Mouse (Mus musculus) embryonic fibroblast, embryonic 13.5 days (primary cell): ENCODE measurements around the gene Rarb.

Source experiments
- CTCF ChIP-seq: IDR thresholded peaks from 2 replicates; pipeline ENCODE4 v1.5.1; 2011; ENCODE audit warnings: mild to moderate bottlenecking, control low read depth, low read length, moderate library complexity, borderline replicate concordance; ENCODE audit not compliant: insufficient read depth
- POLR2A ChIP-seq: IDR thresholded peaks from 2 replicates; pipeline ENCODE4 v1.6.1; 2011; ENCODE audit warnings: low read depth, mild to moderate bottlenecking, control low read depth, low read length, moderate library complexity

DNA sequence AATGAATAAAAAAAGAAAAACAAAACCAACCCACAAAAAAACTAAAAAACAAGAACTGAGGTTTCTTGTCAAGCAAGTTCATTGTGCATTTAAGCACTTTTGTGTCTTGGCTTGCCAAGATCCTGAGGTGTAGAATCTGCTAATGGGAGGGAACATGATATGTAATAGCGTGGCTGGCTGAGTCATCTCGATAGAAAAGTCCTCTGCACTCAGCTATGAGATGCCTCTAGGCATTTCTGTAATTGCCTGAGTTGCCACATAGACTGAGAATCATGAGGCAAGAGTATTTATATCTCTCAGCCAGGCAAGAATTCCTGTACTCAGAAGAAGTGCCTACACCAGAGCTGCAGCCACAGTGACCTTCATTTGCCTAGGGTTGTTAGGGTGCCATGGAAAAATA lies 385.8 kb downstream of the Rarb start:
- no peak for TF ChIP-seq CTCF
- no peak for TF ChIP-seq POLR2A
